Mouse (Mus musculus) forebrain, embryonic 12.5 days (tissue): Measurements from ENCODE around the gene Gm20388. TPM values are rescaled to one million over a fixed set of nuclear protein-coding genes. Genes with fewer than 3 reads are reported as not detected.

Source experiments
- ATAC-seq: fragments of 200-750 bp; cut with Nextera tagmentation; 2 replicates; pipeline ENCODE4 v1.8.0; 2017; ENCODE audit warnings: moderate TSS enrichment; ENCODE audit not compliant: low FRiP score
- H3K27ac ChIP-seq: fragments of 300-500 bp; sonication (generic); 2 replicates; pipeline ENCODE4 v1.5.1; 2016; ENCODE audit warnings: mild to moderate bottlenecking
- H3K27me3 ChIP-seq: fragments of 300-500 bp; sonication (generic); 2 replicates; pipeline ENCODE4 v1.6.1; 2016; ENCODE audit warnings: mild to moderate bottlenecking
- H3K36me3 ChIP-seq: fragments of 300-500 bp; sonication (generic); replicated peaks from 2 replicates; pipeline ENCODE4 v1.6.1; 2016; ENCODE audit warnings: mild to moderate bottlenecking
- H3K4me1 ChIP-seq: fragments of 300-500 bp; sonication (generic); 2 replicates; pipeline ENCODE4 v1.6.1; 2016
- H3K4me2 ChIP-seq: fragments of 300-500 bp; sonication (generic); 2 replicates; pipeline ENCODE4 v1.6.1; 2016; ENCODE audit warnings: mild to moderate bottlenecking, moderate library complexity
- H3K4me3 ChIP-seq: fragments of 300-500 bp; sonication (generic); replicated peaks from 2 replicates; pipeline ENCODE4 v1.5.1; 2016; ENCODE audit warnings: mild to moderate bottlenecking
- H3K9ac ChIP-seq: fragments of 300-500 bp; sonication (generic); 2 replicates; pipeline ENCODE4 v1.6.1; 2016; ENCODE audit warnings: mild to moderate bottlenecking
- H3K9me3 ChIP-seq: fragments of 300-500 bp; sonication (generic); 2 replicates; pipeline ENCODE4 v1.6.1; 2016
- WGBS: fragments of 180-500 bp; shearing (Covaris S2); methylation state at CpG from one replicate; pipeline ENCODE4 v1.1.7; 2016; 5-methylcytosine and 5-hydroxymethylcytosine counted together
- polyA plus RNA-seq: library from polyadenylated mRNA; unstranded; fragments of >200 nt; fragmentation: Nextera tagmentation; extraction: Ambion mirVana; gene quantifications from 2 replicates; pipeline ENCODE4 v1.2.1, GENCODE M21; 2016

Gene Gm20388
- polyA plus RNA-seq, 1 experiment from 2014 or later, result not detected

GRCm38 (mm10) chr8:122511552-122511951 is 2600.9 kb downstream of the Gm20388 start:
- Histone ChIP-seq H3K9ac (no peak overlapping the region), H3K27ac (no peak overlapping the region), H3K4me1 (no peaks in the 10 kb centered on the region), H3K9me3 (no peaks in the 10 kb centered on the region), H3K4me3 (no peak overlapping the region), H3K36me3 (no peaks in the 10 kb centered on the region), H3K27me3 (no peaks in the 10 kb centered on the region), H3K4me2 (no peak overlapping the region)
- no peak for ATAC-seq
- 86% methylated on average over 16 of the region's 16 CpGs for WGBS

GRCm38 (mm10) chr8:122512392-122512791 is 2601.8 kb downstream of the Gm20388 start:
- no peak overlapping the region for H3K27ac ChIP-seq
- H3K9ac ChIP-seq, result no peak overlapping the region
- ATAC-seq, result no peak
- no peaks in the 10 kb centered on the region for H3K27me3 ChIP-seq
- H3K4me2 ChIP-seq, result no peak overlapping the region
- H3K9me3 ChIP-seq, result no peaks in the 10 kb centered on the region
- no peaks in the 10 kb centered on the region for H3K36me3 ChIP-seq
- no peak overlapping the region for H3K4me3 ChIP-seq
- WGBS, result 79% methylated on average over 7 of the region's 7 CpGs
- peaks cover 6% of the 10 kb centered on the region for H3K4me1 ChIP-seq

GRCm38 (mm10) chr8:122515699-122516098 is 2605.1 kb downstream of the Gm20388 start:
- no peaks in the 10 kb centered on the region for H3K27me3 ChIP-seq
- no peak overlapping the region for H3K9ac ChIP-seq
- no peaks in the 10 kb centered on the region for H3K36me3 ChIP-seq
- H3K4me1 ChIP-seq, result peaks cover 14% of the 10 kb centered on the region
- no peak overlapping the region for H3K4me3 ChIP-seq
- no peak for ATAC-seq
- H3K27ac ChIP-seq, result no peak overlapping the region
- H3K4me2 ChIP-seq, result no peak overlapping the region
- no peaks in the 10 kb centered on the region for H3K9me3 ChIP-seq
- 92% methylated on average over 14 of the region's 14 CpGs for WGBS

- peaks cover 14% of the 10 kb centered on the region for H3K4me1 ChIP-seq
Observed at GRCm38 (mm10) chr8:122517541-122518190, 2607.0 kb downstream of the Gm20388 start.

GRCm38 (mm10) chr8:122520611-122521010 is 2610.0 kb downstream of the Gm20388 start:
- no peaks in the 10 kb centered on the region for H3K9me3 ChIP-seq
- WGBS, result 75% methylated on average over 11 of the region's 11 CpGs
- H3K4me3 ChIP-seq, result no peak overlapping the region
- no peak overlapping the region for H3K27ac ChIP-seq
- peaks cover 21% of the 10 kb centered on the region for H3K27me3 ChIP-seq
- ATAC-seq, result no peak
- peaks cover 39% of the 10 kb centered on the region for H3K4me1 ChIP-seq
- H3K4me2 ChIP-seq, result no peak overlapping the region
- H3K9ac ChIP-seq, result no peak overlapping the region
- H3K36me3 ChIP-seq, result no peaks in the 10 kb centered on the region

More at GRCm38 (mm10) chr8:122517541-122518190, 2607.0 kb downstream of the Gm20388 start:
- H3K9ac ChIP-seq, result 0 out of 2 replicates have a peak overlapping the region, but pooled peaks have one; percentile 7
- H3K4me3 ChIP-seq, result no peak overlapping the region
- peaks cover 1% of the 10 kb centered on the region; the same call in 1 of the 2 replicates for H3K27me3 ChIP-seq
- no peaks in the 10 kb centered on the region for H3K9me3 ChIP-seq
- ATAC-seq, result no peak
- H3K27ac ChIP-seq, result no peak overlapping the region; the same call in 1 of the 2 replicates
- no peaks in the 10 kb centered on the region for H3K36me3 ChIP-seq
- 32% methylated on average over 6 of the region's 6 CpGs for WGBS
- no peak overlapping the region; the same call in 1 of the 2 replicates for H3K4me2 ChIP-seq

- Histone ChIP-seq H3K4me2 (peak overlapping the region; percentile 35), H3K4me3 (no peak overlapping the region), H3K27me3 (peaks cover 34% of the 10 kb centered on the region), H3K36me3 (no peaks in the 10 kb centered on the region), H3K4me1 (peaks cover 27% of the 10 kb centered on the region), H3K27ac (peak overlapping the region; percentile 43), H3K9me3 (no peaks in the 10 kb centered on the region), H3K9ac (no peak overlapping the region; the same call in 1 of the 2 replicates)
- WGBS, result 60% methylated on average over 14 of the region's 14 CpGs
- ATAC-seq, result no peak
Observed at GRCm38 (mm10) chr8:122522796-122523651, 2612.4 kb downstream of the Gm20388 start.

GRCm38 (mm10) chr8:122523652-122524360 is 2613.2 kb downstream of the Gm20388 start:
- Histone ChIP-seq H3K36me3 (no peaks in the 10 kb centered on the region), H3K4me3 (0 out of 2 replicates have a peak overlapping the region, but pooled peaks have one; percentile 3), H3K27ac (peak overlapping the region; percentile 43), H3K4me1 (peaks cover 25% of the 10 kb centered on the region), H3K4me2 (peak overlapping the region; percentile 35), H3K27me3 (peaks cover 34% of the 10 kb centered on the region), H3K9me3 (no peaks in the 10 kb centered on the region), H3K9ac (no peak overlapping the region; the same call in 1 of the 2 replicates)
- ATAC-seq, result peak; percentile 87
- WGBS, result 16% methylated on average over 23 of the region's 23 CpGs

- no peak; the same call in 1 of the 2 replicates for ATAC-seq
- Histone ChIP-seq H3K9me3 (no peaks in the 10 kb centered on the region), H3K4me2 (peak overlapping the region; percentile 35), H3K4me3 (no peak overlapping the region), H3K9ac (no peak overlapping the region), H3K27ac (0 out of 2 replicates have a peak overlapping the region, but pooled peaks have one; percentile 43), H3K27me3 (peaks cover 34% of the 10 kb centered on the region), H3K36me3 (no peaks in the 10 kb centered on the region), H3K4me1 (peaks cover 25% of the 10 kb centered on the region)
- WGBS, result 73% methylated on average over 6 of the region's 6 CpGs
Observed at GRCm38 (mm10) chr8:122524506-122524905, 2613.9 kb downstream of the Gm20388 start.

GRCm38 (mm10) chr8:122525004-122525403 is 2614.4 kb downstream of the Gm20388 start:
- Histone ChIP-seq H3K4me1 (peaks cover 25% of the 10 kb centered on the region), H3K4me3 (no peak overlapping the region), H3K27ac (no peak overlapping the region), H3K27me3 (peaks cover 34% of the 10 kb centered on the region), H3K4me2 (no peak overlapping the region), H3K9ac (no peak overlapping the region), H3K36me3 (no peaks in the 10 kb centered on the region), H3K9me3 (no peaks in the 10 kb centered on the region)
- 72% methylated on average over 6 of the region's 6 CpGs for WGBS
- ATAC-seq, result no peak

GRCm38 (mm10) chr8:122526084-122526483 is 2615.4 kb downstream of the Gm20388 start:
- Histone ChIP-seq H3K27me3 (peaks cover 34% of the 10 kb centered on the region), H3K9ac (no peak overlapping the region), H3K4me2 (no peak overlapping the region), H3K4me1 (peaks cover 25% of the 10 kb centered on the region), H3K9me3 (no peaks in the 10 kb centered on the region), H3K36me3 (no peaks in the 10 kb centered on the region), H3K27ac (no peak overlapping the region), H3K4me3 (no peak overlapping the region)
- 76% methylated on average over 3 of the region's 3 CpGs for WGBS
- ATAC-seq, result no peak

- Histone ChIP-seq H3K4me1 (peaks cover 25% of the 10 kb centered on the region), H3K27ac (no peak overlapping the region)
Observed at GRCm38 (mm10) chr8:122526526-122527170, 2616.0 kb downstream of the Gm20388 start.

More at GRCm38 (mm10) chr8:122526526-122527170, 2616.0 kb downstream of the Gm20388 start:
- Histone ChIP-seq H3K4me2 (no peak overlapping the region), H3K9me3 (no peaks in the 10 kb centered on the region), H3K4me3 (no peak overlapping the region), H3K27me3 (peaks cover 34% of the 10 kb centered on the region), H3K36me3 (no peaks in the 10 kb centered on the region), H3K9ac (no peak overlapping the region)
- no peak for ATAC-seq
- WGBS, result 72% methylated on average over 7 of the region's 7 CpGs
